Mouse (Mus musculus): ENCODE results near the gene Stac.

Stac gene

DNA sequence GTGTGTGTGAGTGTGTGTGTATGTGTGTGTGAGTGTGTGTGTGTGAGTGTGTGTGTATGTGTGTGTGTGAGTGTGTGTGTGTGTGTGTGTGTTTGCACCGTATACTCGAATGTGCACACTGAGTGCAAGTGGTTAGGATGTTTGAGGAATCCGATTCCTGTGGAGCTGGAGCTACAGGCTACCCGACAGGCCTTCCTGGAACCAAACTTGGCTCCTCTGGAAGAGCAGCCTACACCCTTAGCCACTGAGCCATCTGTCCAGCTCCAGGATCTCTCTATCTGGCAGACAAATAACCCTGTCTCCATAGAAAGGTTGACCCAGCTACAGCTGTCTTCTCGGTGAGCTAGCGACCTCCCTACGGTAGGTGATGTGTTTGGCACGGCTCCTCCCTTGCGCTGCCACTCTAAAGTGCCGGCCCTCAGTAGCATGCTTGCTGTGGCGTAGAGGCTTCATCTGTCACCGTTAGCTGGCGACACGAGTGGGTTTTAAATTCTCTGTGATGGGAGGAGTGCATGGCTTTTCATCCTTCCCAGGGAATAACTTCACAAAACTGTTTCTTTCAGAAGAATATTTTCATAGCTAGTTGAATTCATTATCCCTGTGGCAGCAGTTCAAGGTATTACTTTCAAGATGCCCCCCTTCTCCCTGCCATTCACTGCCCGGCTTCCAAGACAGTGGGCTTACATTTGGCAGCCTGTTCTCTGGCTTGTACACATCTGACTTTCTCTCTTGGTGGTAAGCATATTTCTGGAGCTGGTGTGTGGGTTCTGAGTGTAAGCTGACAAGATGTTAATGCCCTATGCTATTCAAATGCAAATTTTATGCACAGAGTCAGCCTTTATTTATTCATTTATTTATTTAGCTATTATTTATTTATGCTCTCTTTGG lies 175.3 kb downstream of the Stac start:
- no peak for DNase-seq (ENCODE audit: low spot score in 2 of 2)
